Mouse (Mus musculus): ENCODE results near the gene Cd80.

DNA sequence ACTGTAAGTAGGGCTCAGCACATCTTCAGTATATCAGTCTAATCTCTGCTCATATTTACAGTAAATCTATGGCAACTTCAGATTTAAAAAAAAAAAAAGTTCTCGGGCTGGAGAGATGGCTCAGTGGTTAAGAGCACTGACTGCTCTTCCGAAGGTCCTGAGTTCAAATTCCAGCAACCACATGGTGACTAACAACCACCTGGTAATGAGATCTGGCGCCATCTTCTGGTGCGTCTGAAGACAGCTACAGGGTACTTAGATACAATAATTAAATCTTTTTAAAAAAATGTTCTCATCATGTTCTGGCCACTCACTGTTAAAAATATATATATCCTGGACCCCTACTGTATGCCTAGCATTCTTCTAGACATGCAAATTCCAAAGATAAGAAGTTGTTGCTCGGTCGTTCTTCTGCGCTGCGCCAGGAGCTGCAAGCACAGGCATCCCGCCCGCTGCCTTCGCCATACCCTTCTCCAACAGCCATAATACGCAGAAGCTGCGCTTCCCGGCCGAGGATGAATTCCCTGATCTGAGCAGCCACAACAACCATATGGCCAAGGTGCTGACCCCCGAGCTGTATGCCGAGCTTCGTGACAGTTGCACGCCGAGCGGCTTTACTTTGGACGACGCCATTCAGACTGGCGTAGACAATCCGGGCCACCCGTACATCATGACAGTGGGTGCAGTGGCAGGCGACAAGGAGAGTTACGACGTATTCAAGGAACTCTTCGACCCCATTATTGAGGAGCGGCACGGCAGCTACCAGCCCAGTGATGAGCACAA, 27.6 kb downstream of the Cd80 start:
- peak; percentile 33 to 77 (median 67) for TF ChIP-seq CTCF (IDR thresholded peaks at IDR 0.05 in 2 of 3, conservative IDR thresholded peaks at IDR 0.05 in 1 of 3; ENCODE audit: control insufficient read depth in 1 of 3, insufficient read depth in 1 of 3, low read depth in 2 of 3, low read length in 3 of 3, poor library complexity in 1 of 3, severe bottlenecking in 1 of 3)
- no peak for TF ChIP-seq RCOR1 (IDR thresholded peaks at IDR 0.05; ENCODE audit: low read depth, low read length)
- TF ChIP-seq GATA1 (IDR thresholded peaks at IDR 0.05; ENCODE audit: low read depth, low read length) = no peak
- TF ChIP-seq EP300 (IDR thresholded peaks at IDR 0.05; ENCODE audit: low read depth in 1 of 2, low read length in 2 of 2) = no peak
- TF ChIP-seq CHD2 (IDR thresholded peaks at IDR 0.05; ENCODE audit: low read length) = no peak
- no peak for TF ChIP-seq ZKSCAN1 (IDR thresholded peaks at IDR 0.05; ENCODE audit: low read depth, low read length)
- TF ChIP-seq ELF1 (IDR thresholded peaks at IDR 0.05; ENCODE audit: low read depth, low read length) = no peak
- no peak for TF ChIP-seq NELFE (IDR thresholded peaks at IDR 0.05; ENCODE audit: low read depth, low read length)
- TF ChIP-seq POLR2AphosphoS5 (IDR thresholded peaks at IDR 0.05; ENCODE audit: borderline replicate concordance, low read depth, low read length) = no peak
- TF ChIP-seq MYC (IDR thresholded peaks at IDR 0.05; ENCODE audit: low read depth, low read length) = peak; percentile 86
- no peak for TF ChIP-seq TCF12 (IDR thresholded peaks at IDR 0.05; ENCODE audit: low read depth, low read length)
- no peak for TF ChIP-seq ZMIZ1 (IDR thresholded peaks at IDR 0.05; ENCODE audit: low read depth, low read length)
- TF ChIP-seq POLR2AphosphoS2 (IDR thresholded peaks at IDR 0.05; ENCODE audit: low read length) = no peak
- TF ChIP-seq USF2 (IDR thresholded peaks at IDR 0.05; ENCODE audit: borderline replicate concordance in 1 of 2, insufficient read depth in 1 of 2, low read depth in 1 of 2, low read length in 2 of 2) = no peak
